Mouse (Mus musculus) liver, embryonic 13.5 days (tissue): ENCODE data around the gene Crtac1. TPM values are rescaled to one million over a fixed set of nuclear protein-coding genes. Genes with fewer than 3 reads are reported as not detected.
A peak's percentile ranks its signal among the peaks of the same experiment; 100 is the strongest.

ENCODE experiments used
- ATAC-seq: fragments of 200-750 bp; cut with Nextera tagmentation; 2 replicates; pipeline ENCODE4 v1.8.0; 2017; ENCODE audit warnings: low read depth, mild to moderate bottlenecking, moderate number of reproducible peaks, moderate library complexity
- DNase-seq: peaks from one replicate; pipeline ENCODE4 v3.0.0; 2022
- H3K27ac ChIP-seq: fragments of 300-500 bp; sonication (generic); 2 replicates; pipeline ENCODE4 v1.5.1; 2015; ENCODE audit warnings: moderate library complexity, mild to moderate bottlenecking, inconsistent platforms
- H3K27me3 ChIP-seq: fragments of 300-500 bp; sonication (generic); 2 replicates; pipeline ENCODE4 v1.6.1; 2015; ENCODE audit warnings: mild to moderate bottlenecking, inconsistent platforms
- H3K36me3 ChIP-seq: fragments of 300-500 bp; sonication (generic); 2 replicates; pipeline ENCODE4 v1.6.1; 2015; ENCODE audit warnings: mild to moderate bottlenecking, inconsistent platforms
- H3K4me1 ChIP-seq: fragments of 300-500 bp; sonication (generic); replicated peaks from 2 replicates; pipeline ENCODE4 v1.6.1; 2015; ENCODE audit warnings: inconsistent platforms
- H3K4me2 ChIP-seq: fragments of 300-500 bp; sonication (generic); 2 replicates; pipeline ENCODE4 v1.6.1; 2015; ENCODE audit warnings: inconsistent platforms, mild to moderate bottlenecking, moderate library complexity
- H3K4me3 ChIP-seq: fragments of 300-500 bp; sonication (generic); replicated peaks from 2 replicates; pipeline ENCODE4 v1.5.1; 2015; ENCODE audit warnings: mild to moderate bottlenecking, inconsistent platforms
- H3K9ac ChIP-seq: fragments of 300-500 bp; sonication (generic); 2 replicates; pipeline ENCODE4 v1.6.1; 2015; ENCODE audit warnings: mild to moderate bottlenecking, inconsistent platforms
- H3K9me3 ChIP-seq: fragments of 300-500 bp; sonication (generic); replicated peaks from 2 replicates; pipeline ENCODE4 v1.6.1; 2016; ENCODE audit warnings: inconsistent platforms
- WGBS: fragments of 180-500 bp; shearing (Covaris S2); methylation state at CpG from one replicate; pipeline ENCODE4 v1.1.7; 2015; ENCODE audit not compliant: insufficient replicate concordance; 5-methylcytosine and 5-hydroxymethylcytosine counted together
- microRNA-seq: library from miRNA; unstranded; fragments of <30 nt; microRNA quantifications from one replicate; pipeline ENCODE4, GENCODE M21; 2016
- polyA plus RNA-seq: library from polyadenylated mRNA; unstranded; fragments of >200 nt; fragmentation: Nextera tagmentation; extraction: Ambion mirVana; gene quantifications from 2 replicates; pipeline ENCODE4 v1.2.1, GENCODE M21; 2015

Crtac1 gene
- polyA plus RNA-seq, 1 experiment from 2014 or later, result 0.12 TPM

GRCm38 (mm10) chr19:42255438-42255783, 176.2 kb downstream of the Crtac1 start:
- WGBS, result 2% methylated on average over 12 of the region's 23 CpGs
- Histone ChIP-seq H3K9ac (no peak overlapping the region), H3K27ac (no peak overlapping the region), H3K4me2 (peak overlapping the region; percentile 66), H3K36me3 (no peaks in the 10 kb centered on the region), H3K27me3 (peaks cover 45% of the 10 kb centered on the region), H3K4me1 (peaks cover 5% of the 10 kb centered on the region), H3K4me3 (peak overlapping the region; percentile 41), H3K9me3 (no peaks in the 10 kb centered on the region)
- DNase-seq (no peak), ATAC-seq (no peak)

GRCm38 (mm10) chr19:42249976-42250914, 181.3 kb downstream of the Crtac1 start:
- no peaks in the 10 kb centered on the region for H3K9me3 ChIP-seq

GRCm38 (mm10) chr19:42247519-42247918, 184.1 kb downstream of the Crtac1 start, which contains the start of gene Golga7b:
TSS of gene Golga7b (plus strand) at chr19:42247574.
- Histone ChIP-seq H3K9me3 (no peaks in the 10 kb centered on the region), H3K4me3 (no peak within 1 kb of the TSS), H3K36me3 (no peaks in the 10 kb centered on the region), H3K4me2 (no peak within 1 kb of the TSS), H3K4me1 (no peaks in the 10 kb centered on the region), H3K27ac (no peak within 1 kb of the TSS), H3K9ac (no peak within 1 kb of the TSS), H3K27me3 (peaks cover 4% of the 10 kb centered on the region; the same call in 1 of the 2 replicates)
- ATAC-seq, result no peak
- WGBS, result 49% methylated on average over 3 of the region's 3 CpGs
- no peak for DNase-seq

More at GRCm38 (mm10) chr19:42249976-42250914, 181.3 kb downstream of the Crtac1 start:
- DNase-seq (no peak), ATAC-seq (no peak)
- H3K4me2 ChIP-seq, result no peak overlapping the region
- H3K36me3 ChIP-seq, result no peaks in the 10 kb centered on the region
- H3K27me3 ChIP-seq, result peaks cover 25% of the 10 kb centered on the region
- no peak overlapping the region for H3K4me3 ChIP-seq
- 47% methylated on average over 11 of the region's 11 CpGs for WGBS
- H3K4me1 ChIP-seq, result no peaks in the 10 kb centered on the region; the same call in 1 of the 2 replicates
- no peak overlapping the region for H3K27ac ChIP-seq
- H3K9ac ChIP-seq, result no peak overlapping the region

- ATAC-seq (no peak), DNase-seq (no peak)
- no peaks in the 10 kb centered on the region for H3K4me1 ChIP-seq
- no peaks in the 10 kb centered on the region for H3K36me3 ChIP-seq
- peaks cover 4% of the 10 kb centered on the region; the same call in 1 of the 2 replicates for H3K27me3 ChIP-seq
- H3K27ac ChIP-seq, result no peak overlapping the region
- WGBS, result 37% methylated on average over 5 of the region's 5 CpGs
- no peaks in the 10 kb centered on the region for H3K9me3 ChIP-seq
- H3K9ac ChIP-seq, result no peak overlapping the region
- no peak overlapping the region for H3K4me3 ChIP-seq
- no peak overlapping the region for H3K4me2 ChIP-seq
These were observed 185.0 kb downstream of the Crtac1 start for GRCm38 (mm10) chr19:42246626-42247025.

GRCm38 (mm10) chr19:42243401-42243800, 188.2 kb downstream of the Crtac1 start:
- Histone ChIP-seq H3K27me3 (peaks cover 4% of the 10 kb centered on the region; the same call in 1 of the 2 replicates), H3K4me2 (no peak overlapping the region), H3K36me3 (no peaks in the 10 kb centered on the region), H3K4me3 (no peak overlapping the region), H3K27ac (no peak overlapping the region), H3K4me1 (no peaks in the 10 kb centered on the region), H3K9me3 (no peaks in the 10 kb centered on the region), H3K9ac (no peak overlapping the region)
- DNase-seq (no peak), ATAC-seq (no peak)
- 38% methylated on average over 3 of the region's 3 CpGs for WGBS

- H3K9me3 ChIP-seq, result no peaks in the 10 kb centered on the region
- H3K27me3 ChIP-seq, result no peaks in the 10 kb centered on the region
- no peak overlapping the region for H3K4me2 ChIP-seq
- no peak for DNase-seq
- ATAC-seq, result no peak
- H3K9ac ChIP-seq, result no peak overlapping the region
- H3K4me1 ChIP-seq, result no peaks in the 10 kb centered on the region
- no peak overlapping the region for H3K27ac ChIP-seq
- no peaks in the 10 kb centered on the region for H3K36me3 ChIP-seq
- no peak overlapping the region for H3K4me3 ChIP-seq
- 59% methylated on average over 8 of the region's 8 CpGs for WGBS
These were observed 190.7 kb downstream of the Crtac1 start for GRCm38 (mm10) chr19:42240881-42241280.

- no peak overlapping the region for H3K9ac ChIP-seq
- no peaks in the 10 kb centered on the region for H3K9me3 ChIP-seq
- no peak overlapping the region for H3K4me2 ChIP-seq
- WGBS, result 48% methylated on average over 7 of the region's 7 CpGs
- no peaks in the 10 kb centered on the region for H3K4me1 ChIP-seq
- no peak overlapping the region for H3K4me3 ChIP-seq
- no peak for DNase-seq
- no peaks in the 10 kb centered on the region for H3K27me3 ChIP-seq
- ATAC-seq, result no peak
- H3K36me3 ChIP-seq, result no peaks in the 10 kb centered on the region
- H3K27ac ChIP-seq, result no peak overlapping the region
These were observed 193.3 kb downstream of the Crtac1 start for GRCm38 (mm10) chr19:42238341-42238715.

GRCm38 (mm10) chr19:42237602-42238340, 193.8 kb downstream of the Crtac1 start:
- Histone ChIP-seq H3K27ac (no peak overlapping the region), H3K4me2 (no peak overlapping the region), H3K9me3 (no peaks in the 10 kb centered on the region), H3K9ac (no peak overlapping the region), H3K4me1 (no peaks in the 10 kb centered on the region), H3K27me3 (no peaks in the 10 kb centered on the region), H3K4me3 (no peak overlapping the region), H3K36me3 (no peaks in the 10 kb centered on the region)
- ATAC-seq (no peak), DNase-seq (no peak)
- WGBS, result 22% methylated on average over 4 of the region's 4 CpGs

Small RNAs within 50 kb of the gene (microRNA-seq; reads per million reads assigned to microRNA genes)
- gene Gm26339 (not detected), gene Mir3085 (not detected)

Other genes with a start within 250 kb of the Crtac1 start
- 0.21 and 0.98 TPM in 2 replicates for gene Sfrp5, start 229.5 kb downstream of the Crtac1 start, polyA plus RNA-seq
- gene Golga7b, start 184.2 kb downstream of the Crtac1 start, polyA plus RNA-seq, result 0.06 TPM in 1 of 2 replicates, not detected in the other
- gene R3hcc1l, start 87.0 kb upstream of the Crtac1 start, polyA plus RNA-seq, result 11.1 and 15.5 TPM in 2 replicates
- 0.06 and 0.18 TPM in 2 replicates for gene Loxl4, start 181.0 kb upstream of the Crtac1 start, polyA plus RNA-seq